Mouse (Mus musculus): ENCODE data around the gene Ttyh1. TPM values are rescaled to one million over a fixed set of nuclear protein-coding genes. Genes with fewer than 3 reads are reported as not detected.
"Not testable (repeated sequence)": the region's sequence is repeated elsewhere in the genome, so short reads cannot be mapped to it uniquely, and the experiment has no call there.

Ttyh1 gene
- polyA plus RNA-seq, 1 experiment from 2014 or later: 0.97 TPM

- H3K4me1 ChIP-seq (replicated peaks): peaks cover 29% of the 10 kb centered on the region
- H3K27ac ChIP-seq (ENCODE audit: poor library complexity, severe bottlenecking): no peak overlapping the region
- no peaks in the 10 kb centered on the region for H3K9me3 ChIP-seq (replicated peaks)
- no peak overlapping the region for H3K9ac ChIP-seq
- no peak for ATAC-seq (ENCODE audit: insufficient number of reproducible peaks, low FRiP score)
- H3K36me3 ChIP-seq: peaks cover 29% of the 10 kb centered on the region
- H3K27me3 ChIP-seq (replicated peaks): peaks cover 15% of the 10 kb centered on the region
- peak overlapping the region; percentile 98 for H3K4me2 ChIP-seq
- H3K4me3 ChIP-seq: peak overlapping the region; percentile 80
- WGBS: 25% methylated on average over 22 of the region's 22 CpGs
Measured at GRCm38 (mm10) chr7:4151241-4151640, 32.0 kb downstream of the Ttyh1 start.

- peaks cover 19% of the 10 kb centered on the region for H3K4me1 ChIP-seq (replicated peaks)
- no peak overlapping the region for H3K4me3 ChIP-seq
- H3K36me3 ChIP-seq: peaks cover 7% of the 10 kb centered on the region
- no peak overlapping the region for H3K27ac ChIP-seq (ENCODE audit: poor library complexity, severe bottlenecking)
- H3K9ac ChIP-seq: no peak overlapping the region
- H3K4me2 ChIP-seq: no peak overlapping the region
- peaks cover 15% of the 10 kb centered on the region for H3K27me3 ChIP-seq (replicated peaks)
- WGBS: 68% methylated on average over 5 of the region's 5 CpGs
- ATAC-seq (ENCODE audit: insufficient number of reproducible peaks, low FRiP score): no peak
- no peaks in the 10 kb centered on the region for H3K9me3 ChIP-seq (replicated peaks)
Measured at GRCm38 (mm10) chr7:4154356-4154755, 35.1 kb downstream of the Ttyh1 start.

- ATAC-seq (ENCODE audit: insufficient number of reproducible peaks, low FRiP score): no peak
- H3K4me3 ChIP-seq: no peak overlapping the region
- peaks cover 7% of the 10 kb centered on the region for H3K36me3 ChIP-seq
- peaks cover 15% of the 10 kb centered on the region for H3K27me3 ChIP-seq (replicated peaks)
- peaks cover 17% of the 10 kb centered on the region for H3K4me1 ChIP-seq (replicated peaks)
- H3K27ac ChIP-seq (ENCODE audit: poor library complexity, severe bottlenecking): no peak overlapping the region
- H3K9ac ChIP-seq: no peak overlapping the region
- no peak overlapping the region for H3K4me2 ChIP-seq
- WGBS: 49% methylated on average over 4 of the region's 4 CpGs
- no peaks in the 10 kb centered on the region for H3K9me3 ChIP-seq (replicated peaks)
Measured at GRCm38 (mm10) chr7:4154976-4155375, 35.8 kb downstream of the Ttyh1 start.

- not testable (repeated sequence) for H3K4me3 ChIP-seq; ATAC-seq (ENCODE audit: insufficient number of reproducible peaks, low FRiP score); H3K9me3 ChIP-seq (replicated peaks); H3K4me2 ChIP-seq; H3K27ac ChIP-seq (ENCODE audit: poor library complexity, severe bottlenecking); H3K36me3 ChIP-seq; H3K27me3 ChIP-seq (replicated peaks); H3K9ac ChIP-seq
- WGBS: 86% methylated on average over 4 of the region's 4 CpGs
- H3K4me1 ChIP-seq (replicated peaks): peaks cover 15% of the 10 kb centered on the region
Measured at GRCm38 (mm10) chr7:4161596-4161995, 42.4 kb downstream of the Ttyh1 start.

- no peaks in the 10 kb centered on the region for H3K36me3 ChIP-seq
- peak; percentile 71 for ATAC-seq (ENCODE audit: insufficient number of reproducible peaks, low FRiP score)
- H3K27ac ChIP-seq (ENCODE audit: poor library complexity, severe bottlenecking): peak overlapping the region; percentile 86
- 3% methylated on average over 11 of the region's 11 CpGs for WGBS
- H3K9me3 ChIP-seq (replicated peaks): no peaks in the 10 kb centered on the region
- peak overlapping the region; percentile 60 for H3K4me3 ChIP-seq
- H3K27me3 ChIP-seq (replicated peaks): no peaks in the 10 kb centered on the region
- peak overlapping the region; percentile 76 for H3K4me2 ChIP-seq
- H3K9ac ChIP-seq: peak overlapping the region; percentile 77
- peaks cover 18% of the 10 kb centered on the region for H3K4me1 ChIP-seq (replicated peaks)
Measured at GRCm38 (mm10) chr7:4163571-4164072, 44.4 kb downstream of the Ttyh1 start.

- WGBS: under 1% methylated on average over 19 of the region's 20 CpGs
- peak within 1 kb of the TSS; percentile 77 for H3K9ac ChIP-seq
- peak within 1 kb of the TSS; percentile 60 for H3K4me3 ChIP-seq
- peak within 1 kb of the TSS; percentile 76 for H3K4me2 ChIP-seq
- ATAC-seq (ENCODE audit: insufficient number of reproducible peaks, low FRiP score): peak; percentile 91
- peak within 1 kb of the TSS; percentile 86 for H3K27ac ChIP-seq (ENCODE audit: poor library complexity, severe bottlenecking)
- H3K9me3 ChIP-seq (replicated peaks): no peaks in the 10 kb centered on the region
- peaks cover 18% of the 10 kb centered on the region for H3K4me1 ChIP-seq (replicated peaks)
- H3K27me3 ChIP-seq (replicated peaks): no peaks in the 10 kb centered on the region
- no peaks in the 10 kb centered on the region for H3K36me3 ChIP-seq
Measured at GRCm38 (mm10) chr7:4164090-4164910, 45.1 kb downstream of the Ttyh1 start, which contains the start of gene Cdc42ep5. Gene Cdc42ep5 (minus strand): TSS chr7:4164860.

- Histone ChIP-seq H3K4me3 (peak overlapping the region; percentile 60), H3K27me3 (replicated peaks) (no peaks in the 10 kb centered on the region), H3K9me3 (replicated peaks) (no peaks in the 10 kb centered on the region), H3K27ac (ENCODE audit: poor library complexity, severe bottlenecking) (peak overlapping the region; percentile 86; the same call in 1 of the 2 replicates), H3K9ac (no peak overlapping the region), H3K4me2 (peak overlapping the region; percentile 76), H3K36me3 (no peaks in the 10 kb centered on the region), H3K4me1 (replicated peaks) (peaks cover 18% of the 10 kb centered on the region)
- WGBS: 12% methylated on average over 3 of the region's 3 CpGs
- no peak for ATAC-seq (ENCODE audit: insufficient number of reproducible peaks, low FRiP score)
Measured at GRCm38 (mm10) chr7:4165286-4165685, 46.1 kb downstream of the Ttyh1 start.

- Histone ChIP-seq H3K36me3 (no peaks in the 10 kb centered on the region), H3K4me3 (no peak overlapping the region), H3K27me3 (replicated peaks) (no peaks in the 10 kb centered on the region), H3K9ac (no peak overlapping the region), H3K27ac (ENCODE audit: poor library complexity, severe bottlenecking) (no peak overlapping the region), H3K4me2 (no peak overlapping the region), H3K4me1 (replicated peaks) (peaks cover 16% of the 10 kb centered on the region), H3K9me3 (replicated peaks) (no peaks in the 10 kb centered on the region; the same call in 1 of the 2 replicates)
- ATAC-seq (ENCODE audit: insufficient number of reproducible peaks, low FRiP score): no peak
Measured at GRCm38 (mm10) chr7:4167098-4167497, 47.9 kb downstream of the Ttyh1 start.

GRCm38 (mm10) chr7:4170193-4170938, 51.2 kb downstream of the Ttyh1 start:
- H3K4me3 ChIP-seq: no peak overlapping the region
- H3K27me3 ChIP-seq (replicated peaks): no peaks in the 10 kb centered on the region
- H3K9me3 ChIP-seq (replicated peaks): no peaks in the 10 kb centered on the region; the same call in 1 of the 2 replicates
- no peak overlapping the region for H3K4me2 ChIP-seq
- no peak overlapping the region for H3K9ac ChIP-seq
- ATAC-seq (ENCODE audit: insufficient number of reproducible peaks, low FRiP score): no peak
- 72% methylated on average over 6 of the region's 6 CpGs for WGBS
- peaks cover 5% of the 10 kb centered on the region for H3K4me1 ChIP-seq (replicated peaks)
- no peak overlapping the region for H3K27ac ChIP-seq (ENCODE audit: poor library complexity, severe bottlenecking)
- no peaks in the 10 kb centered on the region for H3K36me3 ChIP-seq

- no peak overlapping the region for H3K4me3 ChIP-seq
- H3K27me3 ChIP-seq (replicated peaks): no peaks in the 10 kb centered on the region
- no peak overlapping the region for H3K9ac ChIP-seq
- H3K36me3 ChIP-seq: no peaks in the 10 kb centered on the region
- no peaks in the 10 kb centered on the region for H3K9me3 ChIP-seq (replicated peaks)
- 40% methylated on average over 3 of the region's 3 CpGs for WGBS
- no peak overlapping the region for H3K27ac ChIP-seq (ENCODE audit: poor library complexity, severe bottlenecking)
- no peaks in the 10 kb centered on the region for H3K4me1 ChIP-seq (replicated peaks)
- no peak for ATAC-seq (ENCODE audit: insufficient number of reproducible peaks, low FRiP score)
- no peak overlapping the region for H3K4me2 ChIP-seq
Measured at GRCm38 (mm10) chr7:4178438-4178837, 59.2 kb downstream of the Ttyh1 start.
